Mouse (Mus musculus) CH12.LX (cell line): Measurements from ENCODE around the gene Gjc1.

Source experiments
- HCFC1 ChIP-seq: IDR thresholded peaks from 2 replicates; pipeline ENCODE4 v1.6.1; 2012; ENCODE audit warnings: low read depth, mild to moderate bottlenecking, inconsistent platforms, low read length, improper control_type of control experiment
- IRF4 ChIP-seq: IDR thresholded peaks from 2 replicates; pipeline ENCODE4 v1.6.1; 2014; ENCODE audit warnings: low read depth, mild to moderate bottlenecking, inconsistent platforms, low read length, improper control_type of control experiment
- POLR2A ChIP-seq: IDR thresholded peaks from 2 replicates; pipeline ENCODE4 v1.6.1; 2011; ENCODE audit warnings: low read depth, mild to moderate bottlenecking, improper control_type of control experiment, low read length

GRCm38 (mm10) chr11:102767055-102767670, 52.3 kb downstream of the Gjc1 start:
- TF ChIP-seq IRF4 (no peak), HCFC1 (no peak), POLR2A (no peak)
